Mouse (Mus musculus) WW6 (cell line): ENCODE data around the gene Sept4.

Source experiments
- DNase-seq: peaks from one replicate; pipeline ENCODE4 v3.0.0-alpha.2; 2013; ENCODE audit warnings: low read depth, low spot score

Gene Sept4

GRCm38 (mm10) chr11:87568255-87568953 is at the start of gene Sept4:
Gene Sept4, plus strand, starts transcription at chr11:87568903.
- DNase-seq: no peak

GRCm38 (mm10) chr11:87519260-87519659 is 49.4 kb upstream of the Sept4 start:
- peak; percentile 31 for DNase-seq

- DNase-seq: no peak
Measured at GRCm38 (mm10) chr11:87523466-87523865, 45.2 kb upstream of the Sept4 start.

- no peak for DNase-seq
Measured at GRCm38 (mm10) chr11:87523967-87524366, 44.7 kb upstream of the Sept4 start.

GRCm38 (mm10) chr11:87524780-87525179 is 43.9 kb upstream of the Sept4 start:
- no peak for DNase-seq

- DNase-seq: no peak
Measured at GRCm38 (mm10) chr11:87527364-87527763, 41.3 kb upstream of the Sept4 start.

- no peak for DNase-seq
Measured at GRCm38 (mm10) chr11:87527990-87528389, 40.7 kb upstream of the Sept4 start.

GRCm38 (mm10) chr11:87531695-87532094 is 37.0 kb upstream of the Sept4 start:
- DNase-seq: peak; percentile 22

GRCm38 (mm10) chr11:87542285-87542684 is 26.4 kb upstream of the Sept4 start:
- no peak for DNase-seq

GRCm38 (mm10) chr11:87542906-87543305 is 25.8 kb upstream of the Sept4 start:
- no peak for DNase-seq

- no peak for DNase-seq
Measured at GRCm38 (mm10) chr11:87553342-87553741, 15.4 kb upstream of the Sept4 start.

- no peak for DNase-seq
Measured at GRCm38 (mm10) chr11:87554386-87554785, 14.3 kb upstream of the Sept4 start.

GRCm38 (mm10) chr11:87555106-87555703 is 13.5 kb upstream of the Sept4 start:
- DNase-seq: no peak

GRCm38 (mm10) chr11:87561208-87561607 is 7.5 kb upstream of the Sept4 start:
- DNase-seq: no peak

GRCm38 (mm10) chr11:87566501-87566900 is 2.2 kb upstream of the Sept4 start, which contains the start of gene Gm11492:
Gene Gm11492, plus strand, starts transcription at chr11:87566653.
- DNase-seq: no peak

- DNase-seq: no peak
Measured at GRCm38 (mm10) chr11:87570743-87571142, 2.0 kb downstream of the Sept4 start.

GRCm38 (mm10) chr11:87571361-87571950 is 2.8 kb downstream of the Sept4 start:
- DNase-seq: no peak

GRCm38 (mm10) chr11:87573751-87574150 is 5.0 kb downstream of the Sept4 start:
- DNase-seq: no peak

- DNase-seq: no peak
Measured at GRCm38 (mm10) chr11:87574520-87575180, 5.9 kb downstream of the Sept4 start.

- no peak for DNase-seq
Measured at GRCm38 (mm10) chr11:87577601-87578248, 9.0 kb downstream of the Sept4 start.

- no peak for DNase-seq
Measured at GRCm38 (mm10) chr11:87578249-87578962, 9.7 kb downstream of the Sept4 start.
